Mouse (Mus musculus): ENCODE measurements around the gene Anks1. TPM values are rescaled to one million over a fixed set of nuclear protein-coding genes. Genes with fewer than 3 reads are reported as not detected.

Gene Anks1
- polyA plus RNA-seq, 1 experiment from 2014 or later, result 18.0 TPM

DNA sequence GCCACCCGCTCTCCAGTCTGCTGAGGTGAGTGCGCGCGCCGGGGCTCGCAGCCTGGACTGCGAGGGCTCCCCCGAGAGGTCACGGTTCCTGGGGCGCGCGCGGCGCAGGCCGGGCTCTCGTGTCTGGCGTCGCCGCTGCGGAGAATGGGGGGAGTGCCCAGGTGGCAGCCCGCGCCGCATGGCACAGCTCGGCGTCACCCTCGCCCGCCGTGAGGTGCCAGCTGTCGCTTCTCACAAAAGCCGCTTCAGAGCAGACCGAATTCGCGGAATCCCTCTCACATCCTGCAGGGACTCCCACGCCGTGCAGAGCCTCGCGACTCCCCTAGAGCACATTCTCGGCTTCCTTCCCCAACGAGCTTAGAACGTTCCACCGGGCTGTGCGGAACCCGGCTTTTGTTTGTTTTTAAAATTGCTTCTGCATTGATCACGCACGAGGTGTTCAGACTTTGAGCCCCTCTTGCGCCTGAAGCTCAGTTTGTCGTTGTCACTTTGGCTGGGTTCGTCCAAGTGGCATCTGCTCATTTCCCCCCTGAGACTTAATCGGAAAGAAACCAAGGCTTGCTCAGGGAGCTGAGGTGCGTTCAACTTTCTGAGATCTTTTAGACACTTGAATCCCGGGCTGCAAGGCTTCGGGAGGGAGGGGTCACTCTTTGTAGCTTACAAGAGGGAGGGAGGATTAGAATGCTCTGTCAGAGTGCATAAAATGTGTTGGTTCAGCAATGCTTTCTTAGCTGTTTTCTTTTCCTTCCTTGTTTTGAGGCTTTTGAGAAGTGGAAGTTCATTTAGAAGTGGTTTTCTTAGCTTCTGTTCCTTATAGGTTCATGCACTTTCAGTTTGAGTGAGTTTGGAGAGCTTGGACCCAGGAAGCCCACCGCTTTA, 755 bp downstream of the Anks1 start, which contains the start of gene Taf11:
Gene Taf11, minus strand, starts transcription at position 223 of the 879 bp plus-strand sequence.
- Histone ChIP-seq H3K27ac (replicated peaks) (peak within 1 kb of the TSS; percentile 88), H3K9me3 (no peaks in the 10 kb centered on the region), H3K4me1 (peaks cover 35% of the 10 kb centered on the region), H3K36me3 (replicated peaks) (peaks cover 28% of the 10 kb centered on the region), H3K27me3 (replicated peaks; ENCODE audit: low read depth, poor library complexity, severe bottlenecking) (no peaks in the 10 kb centered on the region), H3K4me3 (peak within 1 kb of the TSS; percentile 94)
- no peak for DNase-seq (ENCODE audit: low spot score)
- 2% methylated on average over 53 of the region's 53 CpGs for WGBS

DNA sequence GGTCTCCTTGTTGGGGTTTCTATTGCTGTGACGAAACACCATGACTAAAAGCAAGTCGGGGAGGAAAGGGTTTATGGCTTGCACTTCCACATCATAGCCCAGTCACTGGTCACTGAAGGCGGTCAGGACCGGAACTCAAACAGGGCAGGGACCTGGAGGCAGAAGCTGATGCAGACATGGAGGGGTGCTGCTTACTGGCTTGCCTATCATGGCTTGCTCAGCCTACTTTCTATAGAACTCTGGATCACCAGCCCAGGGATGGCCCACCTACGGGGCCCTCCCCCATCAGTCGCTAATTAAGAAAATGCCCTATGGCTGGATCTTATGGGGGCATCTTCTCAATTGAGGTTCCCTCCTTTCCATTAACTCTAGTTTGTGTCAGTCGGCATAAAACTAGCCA, 2.3 kb downstream of the Anks1 start:
- Histone ChIP-seq H3K4me1 (peaks cover 32% of the 10 kb centered on the region), H3K4me3 (no peak overlapping the region), H3K27me3 (replicated peaks; ENCODE audit: low read depth, poor library complexity, severe bottlenecking) (no peaks in the 10 kb centered on the region), H3K9me3 (no peaks in the 10 kb centered on the region), H3K36me3 (replicated peaks) (peaks cover 21% of the 10 kb centered on the region; the same call in 1 of the 2 replicates), H3K27ac (replicated peaks) (no peak overlapping the region)
- 90% methylated on average over 7 of the region's 7 CpGs for WGBS
- DNase-seq (ENCODE audit: low spot score), result no peak

DNA sequence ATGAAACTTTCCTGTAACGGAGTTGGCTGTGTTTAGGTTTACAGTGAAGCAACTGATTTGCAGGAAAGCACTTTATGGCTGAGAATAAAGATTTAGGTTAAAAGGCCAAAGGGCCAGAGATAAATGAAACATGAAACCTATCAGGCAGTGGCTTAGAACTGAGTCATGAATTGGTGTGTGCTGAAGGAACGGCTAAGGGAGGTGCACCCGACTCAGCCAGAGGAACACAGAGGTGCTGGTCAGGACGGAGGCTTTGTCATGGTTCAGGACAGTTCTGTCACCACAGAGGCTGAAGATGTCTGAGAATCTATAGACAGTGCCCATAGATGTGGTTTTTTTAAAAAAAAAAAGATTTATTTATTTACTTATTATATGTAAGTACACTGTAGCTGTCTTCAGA, 5.6 kb downstream of the Anks1 start:
- DNase-seq (ENCODE audit: low spot score), result no peak
- Histone ChIP-seq H3K27ac (replicated peaks) (no peak overlapping the region), H3K27me3 (replicated peaks; ENCODE audit: low read depth, poor library complexity, severe bottlenecking) (no peaks in the 10 kb centered on the region), H3K4me3 (no peak overlapping the region), H3K9me3 (no peaks in the 10 kb centered on the region), H3K4me1 (peaks cover 27% of the 10 kb centered on the region), H3K36me3 (replicated peaks) (peaks cover 21% of the 10 kb centered on the region; the same call in 1 of the 2 replicates)
- 89% methylated on average over 4 of the region's 4 CpGs for WGBS

DNA sequence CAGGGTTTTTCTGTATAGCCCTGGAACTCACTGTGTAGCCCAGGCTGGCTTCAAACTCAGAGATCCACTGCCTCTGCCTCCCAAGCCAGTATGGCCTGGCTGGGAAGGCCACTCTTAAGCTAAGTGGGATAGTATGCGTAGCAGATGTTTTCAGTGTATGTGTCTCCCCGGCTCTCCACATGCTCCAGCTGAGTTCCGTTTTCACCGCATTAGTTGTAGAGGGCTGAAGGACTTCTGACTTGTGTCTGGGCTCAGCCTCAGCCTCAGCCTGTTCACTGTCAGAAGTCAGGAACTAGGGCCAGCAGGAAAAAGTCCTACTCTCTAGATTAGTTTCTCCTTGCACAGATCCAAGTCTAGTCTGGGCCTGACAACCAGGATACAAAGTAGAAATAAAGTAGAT, 7.3 kb downstream of the Anks1 start:
- H3K27ac ChIP-seq (replicated peaks), result no peak overlapping the region
- 74% methylated on average over 4 of the region's 4 CpGs for WGBS
- H3K4me3 ChIP-seq, result no peak overlapping the region
- no peaks in the 10 kb centered on the region for H3K27me3 ChIP-seq (replicated peaks; ENCODE audit: low read depth, poor library complexity, severe bottlenecking)
- no peak for DNase-seq (ENCODE audit: low spot score)
- H3K9me3 ChIP-seq, result no peaks in the 10 kb centered on the region
- peaks cover 11% of the 10 kb centered on the region for H3K4me1 ChIP-seq
- H3K36me3 ChIP-seq (replicated peaks), result peaks cover 21% of the 10 kb centered on the region; the same call in 1 of the 2 replicates

DNA sequence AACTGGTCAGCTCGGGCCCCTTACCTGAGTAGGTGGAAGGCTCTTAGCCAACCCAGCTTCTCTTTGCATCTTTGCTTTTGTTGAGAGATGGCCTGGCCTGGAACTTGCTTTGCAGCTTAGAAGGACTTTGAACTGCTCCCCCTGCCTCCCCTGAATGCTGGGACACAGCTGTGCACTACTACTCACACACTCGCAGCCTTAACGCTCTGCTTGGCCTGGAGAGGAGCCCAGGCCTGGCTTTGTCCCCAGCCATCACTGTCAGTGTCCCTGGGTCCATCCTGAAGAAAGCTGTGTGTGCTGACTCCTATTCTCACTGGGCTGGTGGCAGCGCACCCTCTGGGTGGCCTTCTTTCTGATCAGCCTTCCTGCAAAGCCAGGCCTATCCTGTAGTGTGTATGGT, 11.6 kb downstream of the Anks1 start:
- DNase-seq (ENCODE audit: low spot score), result no peak
- Histone ChIP-seq H3K27ac (replicated peaks) (no peak overlapping the region), H3K4me1 (peaks cover 12% of the 10 kb centered on the region; the same call in 1 of the 2 replicates), H3K4me3 (no peak overlapping the region), H3K27me3 (replicated peaks; ENCODE audit: low read depth, poor library complexity, severe bottlenecking) (no peaks in the 10 kb centered on the region), H3K9me3 (no peaks in the 10 kb centered on the region), H3K36me3 (replicated peaks) (no peaks in the 10 kb centered on the region; the same call in 1 of the 2 replicates)
- 90% methylated on average over 4 of the region's 4 CpGs for WGBS

DNA sequence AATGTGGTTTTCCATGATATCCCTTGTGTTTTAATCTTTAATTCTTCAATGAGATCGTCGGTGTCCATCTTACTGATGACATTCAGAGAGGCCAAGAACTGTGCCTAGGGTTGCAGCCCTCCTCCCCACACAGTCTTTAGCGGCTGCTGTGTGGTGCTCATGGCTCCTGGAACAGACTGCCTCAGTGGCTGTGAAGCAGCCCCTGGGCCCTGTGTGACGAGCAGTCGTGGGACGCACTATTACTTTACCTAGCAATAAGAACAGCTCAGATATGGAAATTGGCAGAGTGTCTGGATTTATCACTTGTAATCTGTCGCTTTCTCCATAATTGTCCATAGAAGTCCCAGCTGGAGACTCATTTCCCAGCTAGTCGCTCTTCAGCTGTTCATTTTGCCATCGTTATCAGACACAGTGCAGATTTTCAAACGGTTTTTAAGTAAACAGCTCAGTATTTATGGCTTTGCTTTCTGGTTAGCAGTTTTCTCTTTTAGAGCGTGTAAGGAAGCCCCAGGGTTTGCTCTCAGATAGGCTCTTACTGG, 13.1 kb downstream of the Anks1 start:
- H3K36me3 ChIP-seq (replicated peaks), result no peaks in the 10 kb centered on the region; the same call in 1 of the 2 replicates
- no peak overlapping the region for H3K27ac ChIP-seq (replicated peaks)
- no peaks in the 10 kb centered on the region for H3K9me3 ChIP-seq
- peaks cover 12% of the 10 kb centered on the region; the same call in 1 of the 2 replicates for H3K4me1 ChIP-seq
- no peaks in the 10 kb centered on the region for H3K27me3 ChIP-seq (replicated peaks; ENCODE audit: low read depth, poor library complexity, severe bottlenecking)
- H3K4me3 ChIP-seq, result no peak overlapping the region
- WGBS, result 90% methylated on average over 11 of the region's 11 CpGs
- no peak for DNase-seq (ENCODE audit: low spot score)

DNA sequence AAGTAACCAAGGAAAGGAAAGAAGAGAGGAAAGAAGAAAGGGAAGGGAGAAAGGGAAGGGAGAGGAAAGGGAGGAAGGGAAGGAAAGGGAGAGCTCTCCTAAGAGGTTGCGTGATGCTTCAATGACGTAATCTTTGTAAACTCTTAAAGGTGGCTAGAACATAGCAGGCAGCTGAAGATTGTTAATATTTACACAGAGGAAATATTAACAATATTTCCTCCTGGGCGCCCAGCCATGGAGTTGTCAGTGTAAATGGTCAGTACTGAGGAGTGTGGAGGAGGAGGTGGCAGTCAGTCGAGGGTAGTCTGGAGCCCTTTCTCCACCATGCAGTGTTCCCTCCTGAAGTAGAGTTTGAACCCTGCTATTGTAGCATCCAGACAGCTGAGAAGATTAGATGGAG, 15.9 kb downstream of the Anks1 start:
- H3K27ac ChIP-seq (replicated peaks), result no peak overlapping the region
- DNase-seq (ENCODE audit: low spot score), result no peak
- no peaks in the 10 kb centered on the region for H3K9me3 ChIP-seq
- peaks cover 10% of the 10 kb centered on the region for H3K36me3 ChIP-seq (replicated peaks)
- peaks cover 5% of the 10 kb centered on the region; the same call in 1 of the 2 replicates for H3K4me1 ChIP-seq
- 89% methylated on average over 4 of the region's 4 CpGs for WGBS
- H3K27me3 ChIP-seq (replicated peaks; ENCODE audit: low read depth, poor library complexity, severe bottlenecking), result no peaks in the 10 kb centered on the region
- H3K4me3 ChIP-seq, result no peak overlapping the region

DNA sequence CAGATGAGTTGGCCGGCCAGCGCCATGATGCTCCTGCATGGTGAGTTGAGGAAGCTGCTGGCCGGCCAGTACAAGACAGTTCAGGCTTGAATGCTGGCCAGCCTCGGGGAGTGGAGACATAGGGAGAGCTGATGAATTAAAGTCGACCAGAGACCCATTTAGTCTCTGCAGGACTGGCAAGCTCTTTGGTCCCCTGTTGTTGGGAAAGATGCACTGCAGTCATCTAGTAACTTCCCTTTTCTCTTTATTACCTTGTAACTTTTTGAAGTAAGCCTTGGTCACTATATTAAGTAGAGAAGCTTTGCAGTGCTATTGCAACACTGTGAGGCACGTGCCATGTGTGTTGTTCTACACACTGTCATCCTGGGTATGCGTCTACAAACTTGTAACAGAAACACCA, 16.4 kb downstream of the Anks1 start:
- 84% methylated on average over 7 of the region's 7 CpGs for WGBS
- H3K9me3 ChIP-seq, result no peaks in the 10 kb centered on the region
- DNase-seq (ENCODE audit: low spot score), result no peak

DNA sequence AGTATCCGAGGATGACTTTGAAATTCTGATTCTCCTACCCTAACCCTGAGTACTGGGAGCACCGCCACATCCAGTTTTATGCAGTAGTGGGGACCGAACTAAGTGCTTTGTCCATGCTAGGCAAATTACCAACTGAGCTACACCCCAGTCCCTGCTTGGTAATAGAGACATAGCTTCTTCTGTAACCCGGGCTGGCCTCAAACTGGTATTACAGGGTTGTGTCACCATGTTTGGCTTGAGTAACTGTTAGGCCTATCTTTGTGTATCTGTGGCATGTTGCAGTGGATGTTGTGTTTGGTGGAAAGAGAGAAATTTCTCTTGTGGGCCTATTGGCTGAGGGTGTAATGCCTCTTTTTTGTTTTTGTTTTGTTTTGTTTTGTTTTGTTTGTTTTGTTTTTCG, 21.2 kb downstream of the Anks1 start:
- no peak overlapping the region for H3K27ac ChIP-seq (replicated peaks)
- H3K4me1 ChIP-seq, result peaks cover 8% of the 10 kb centered on the region; the same call in 1 of the 2 replicates
- H3K4me3 ChIP-seq, result no peak overlapping the region
- H3K36me3 ChIP-seq (replicated peaks), result peaks cover 15% of the 10 kb centered on the region
- 92% methylated on average over 5 of the region's 5 CpGs for WGBS
- no peaks in the 10 kb centered on the region for H3K27me3 ChIP-seq (replicated peaks; ENCODE audit: low read depth, poor library complexity, severe bottlenecking)
- DNase-seq (ENCODE audit: low spot score), result no peak
- no peaks in the 10 kb centered on the region for H3K9me3 ChIP-seq

More for the DNA sequence above, 16.4 kb downstream of the Anks1 start:
- Histone ChIP-seq H3K36me3 (replicated peaks) (peaks cover 10% of the 10 kb centered on the region), H3K27me3 (replicated peaks; ENCODE audit: low read depth, poor library complexity, severe bottlenecking) (no peaks in the 10 kb centered on the region), H3K4me1 (peaks cover 5% of the 10 kb centered on the region; the same call in 1 of the 2 replicates), H3K27ac (replicated peaks) (no peak overlapping the region), H3K4me3 (no peak overlapping the region)

DNA sequence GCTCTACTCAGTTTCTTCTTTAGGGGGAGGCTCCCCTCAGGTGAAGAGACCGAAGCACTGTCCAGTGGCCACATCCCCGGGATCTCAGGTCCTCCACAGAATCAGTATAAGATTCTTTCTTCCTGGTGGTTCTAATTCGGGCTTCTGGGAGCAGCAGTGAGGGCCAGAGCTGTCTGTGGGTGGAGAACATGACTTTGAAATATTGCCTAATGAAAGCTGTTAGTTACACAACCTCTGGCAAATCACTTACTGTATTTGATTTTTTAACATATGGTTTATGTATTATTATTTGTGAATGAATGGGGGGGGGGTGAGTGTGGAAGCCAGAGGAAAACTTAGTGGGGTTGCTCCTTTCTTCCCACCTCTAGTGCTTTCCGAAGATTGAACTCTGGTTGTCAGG, 22.7 kb downstream of the Anks1 start:
- Histone ChIP-seq H3K36me3 (replicated peaks) (peaks cover 15% of the 10 kb centered on the region), H3K27ac (replicated peaks) (no peak overlapping the region), H3K4me3 (no peak overlapping the region), H3K27me3 (replicated peaks; ENCODE audit: low read depth, poor library complexity, severe bottlenecking) (no peaks in the 10 kb centered on the region), H3K4me1 (peaks cover 10% of the 10 kb centered on the region; the same call in 1 of the 2 replicates), H3K9me3 (no peaks in the 10 kb centered on the region)
- no peak for DNase-seq (ENCODE audit: low spot score)
- WGBS, result 89% methylated on average over 4 of the region's 4 CpGs

DNA sequence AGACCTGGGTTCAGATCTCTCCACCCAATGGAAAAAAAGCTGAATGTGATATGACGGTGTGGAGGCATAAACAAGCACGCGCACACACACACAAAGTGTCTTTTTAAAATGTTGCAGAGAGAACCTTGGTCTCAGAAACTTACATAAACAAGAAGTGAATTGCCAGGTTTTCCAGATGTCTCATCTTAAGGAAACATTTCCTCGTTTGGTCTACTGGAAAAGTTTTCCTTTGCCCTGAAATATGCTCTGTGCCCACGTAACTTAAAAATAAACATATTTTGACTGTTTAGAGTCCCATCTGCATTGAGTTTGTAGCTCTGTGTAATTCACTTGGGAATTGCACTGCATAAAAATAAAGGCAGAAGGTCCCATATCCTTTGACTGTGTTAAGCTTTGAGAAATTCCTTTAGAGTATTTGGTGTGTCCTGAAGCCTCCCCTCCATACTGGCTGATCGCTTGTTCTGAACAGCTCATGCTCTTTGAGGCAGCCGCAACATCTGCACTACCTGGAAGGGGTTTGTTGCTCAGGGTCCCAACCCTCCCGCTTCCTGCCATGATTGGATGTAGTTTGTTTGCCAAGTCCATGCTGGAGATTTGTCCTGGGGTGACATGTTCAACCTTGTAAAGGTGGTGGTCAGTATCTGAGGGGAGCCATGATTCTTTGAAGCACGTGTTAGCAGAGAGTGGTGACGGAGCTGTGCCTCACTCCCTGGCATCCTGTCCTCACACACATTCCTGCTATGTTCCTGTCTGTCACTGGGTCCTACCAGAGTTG, 25.2 kb downstream of the Anks1 start:
- Histone ChIP-seq H3K27me3 (replicated peaks; ENCODE audit: low read depth, poor library complexity, severe bottlenecking) (no peaks in the 10 kb centered on the region), H3K27ac (replicated peaks) (no peak overlapping the region), H3K9me3 (no peaks in the 10 kb centered on the region), H3K4me1 (peaks cover 28% of the 10 kb centered on the region), H3K4me3 (no peak overlapping the region), H3K36me3 (replicated peaks) (peaks cover 5% of the 10 kb centered on the region; the same call in 1 of the 2 replicates)
- 91% methylated on average over 10 of the region's 10 CpGs for WGBS
- DNase-seq (ENCODE audit: low spot score), result no peak

DNA sequence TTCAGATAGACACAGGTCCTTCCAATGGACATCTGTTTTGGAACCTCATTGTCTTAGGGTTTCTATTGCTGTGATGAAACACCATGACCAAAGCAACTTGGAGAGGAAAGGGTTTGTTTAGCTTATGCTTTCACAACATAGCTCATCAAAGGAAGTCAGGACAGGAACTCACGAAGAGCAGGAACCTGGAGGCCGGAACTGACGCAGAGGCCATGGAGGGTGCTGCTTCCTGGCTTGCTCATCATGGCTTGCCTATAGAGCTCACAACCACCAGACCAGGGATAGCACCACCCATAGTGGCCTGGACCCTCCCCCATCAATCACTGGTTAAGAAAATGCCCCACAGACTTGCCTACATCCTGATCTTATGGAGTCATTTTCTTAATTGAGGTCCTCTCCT, 26.0 kb downstream of the Anks1 start:
- WGBS, result 95% methylated on average over 3 of the region's 3 CpGs
- peaks cover 32% of the 10 kb centered on the region for H3K4me1 ChIP-seq
- peaks cover 5% of the 10 kb centered on the region; the same call in 1 of the 2 replicates for H3K36me3 ChIP-seq (replicated peaks)
- no peaks in the 10 kb centered on the region for H3K9me3 ChIP-seq
- H3K27ac ChIP-seq (replicated peaks), result no peak overlapping the region
- H3K27me3 ChIP-seq (replicated peaks; ENCODE audit: low read depth, poor library complexity, severe bottlenecking), result no peaks in the 10 kb centered on the region
- no peak for DNase-seq (ENCODE audit: low spot score)
- H3K4me3 ChIP-seq, result no peak overlapping the region
